Mouse (Mus musculus) Muller cell, postnatal 12 days (primary cell): ENCODE results near the gene Mark3.
"Not testable (repeated sequence)": the region's sequence is repeated elsewhere in the genome, so short reads cannot be mapped to it uniquely, and the experiment has no call there.

ENCODE experiments used
- DNase-seq: peaks from one replicate; pipeline ENCODE4 v3.0.0-alpha.2; 2015; ENCODE audit errors: inconsistent ontology term

Mark3 gene

GRCm38 (mm10) chr12:111648061-111648645, 73.8 kb downstream of the Mark3 start:
- DNase-seq, result peak; percentile 58

- no peak for DNase-seq
Measured at GRCm38 (mm10) chr12:111652953-111653352, 78.6 kb downstream of the Mark3 start.

GRCm38 (mm10) chr12:111653434-111653833, 79.1 kb downstream of the Mark3 start:
- peak; percentile 53 for DNase-seq

GRCm38 (mm10) chr12:111655695-111656094, 81.4 kb downstream of the Mark3 start:
- DNase-seq, result no peak

GRCm38 (mm10) chr12:111659331-111659730, 85.0 kb downstream of the Mark3 start:
- no peak for DNase-seq

- no peak for DNase-seq
Measured at GRCm38 (mm10) chr12:111660628-111661027, 86.3 kb downstream of the Mark3 start.

GRCm38 (mm10) chr12:111661554-111661953, 87.2 kb downstream of the Mark3 start:
- not testable (repeated sequence) for DNase-seq

GRCm38 (mm10) chr12:111663228-111664143, 89.2 kb downstream of the Mark3 start:
- no peak for DNase-seq

- DNase-seq, result no peak
Measured at GRCm38 (mm10) chr12:111664144-111664634, 89.9 kb downstream of the Mark3 start.

GRCm38 (mm10) chr12:111665041-111665880, 90.9 kb downstream of the Mark3 start:
- DNase-seq, result peak; percentile 79

- no peak for DNase-seq
Measured at GRCm38 (mm10) chr12:111666380-111666779, 92.1 kb downstream of the Mark3 start.

GRCm38 (mm10) chr12:111667421-111667820, 93.1 kb downstream of the Mark3 start:
- no peak for DNase-seq

- DNase-seq, result peak; percentile 92
Measured at GRCm38 (mm10) chr12:111668457-111668912, 94.2 kb downstream of the Mark3 start.

- peak; percentile 66 for DNase-seq
Measured at GRCm38 (mm10) chr12:111669000-111669788, 94.9 kb downstream of the Mark3 start.

- no peak for DNase-seq
Measured at GRCm38 (mm10) chr12:111669961-111670360, 95.6 kb downstream of the Mark3 start.

- DNase-seq, result peak; percentile 75
Measured at GRCm38 (mm10) chr12:111670371-111670971, 96.1 kb downstream of the Mark3 start.

- DNase-seq, result no peak
Measured at GRCm38 (mm10) chr12:111670976-111671375, 96.7 kb downstream of the Mark3 start.

GRCm38 (mm10) chr12:111671431-111671902, 97.1 kb downstream of the Mark3 start:
- DNase-seq, result peak; percentile 78

- peak; percentile 94 for DNase-seq
Measured at GRCm38 (mm10) chr12:111672176-111672575, 97.9 kb downstream of the Mark3 start, which contains the start of gene Ckb. Gene Ckb, minus strand, starts transcription at chr12:111672338.

- DNase-seq, result no peak
Measured at GRCm38 (mm10) chr12:111672581-111672980, 98.3 kb downstream of the Mark3 start.
